Mouse (Mus musculus) heart, embryonic 14.5 days (tissue): ENCODE data around the gene Frmd3. TPM values are rescaled to one million over a fixed set of nuclear protein-coding genes. Genes with fewer than 3 reads are reported as not detected.
"Not testable (repeated sequence)": the region's sequence is repeated elsewhere in the genome, so short reads cannot be mapped to it uniquely, and the experiment has no call there.

Source experiments
- ATAC-seq: fragments of 200-750 bp; cut with Nextera tagmentation; 2 replicates; pipeline ENCODE4 v1.8.0; 2017; ENCODE audit warnings: low read depth, moderate TSS enrichment; ENCODE audit not compliant: insufficient number of reproducible peaks, insufficient read depth, low FRiP score
- H3K27ac ChIP-seq, 2 experiments: fragments of 200-500 bp in 1 of 2; fragments of 300-500 bp in 1 of 2; sonication (generic) in 1 of 2; replicated peaks in 1 of 2; 2 replicates each; pipeline ENCODE4 v1.5.1; 2012 to 2014; ENCODE audit warnings: low read depth in 2 of 2, low read length in 2 of 2, control low read depth in 1 of 2, mild to moderate bottlenecking in 1 of 2, mixed read lengths in 1 of 2; ENCODE audit not compliant: control insufficient read depth in 1 of 2, insufficient read depth in 1 of 2
- H3K27me3 ChIP-seq: fragments of 300-500 bp; sonication (generic); 2 replicates; pipeline ENCODE4 v1.6.1; 2014; ENCODE audit warnings: mild to moderate bottlenecking, low read length, control low read depth; ENCODE audit not compliant: control insufficient read depth, insufficient read depth
- H3K36me3 ChIP-seq: fragments of 300-500 bp; sonication (generic); 2 replicates; pipeline ENCODE4 v1.6.1; 2014; ENCODE audit warnings: mild to moderate bottlenecking, control low read depth, low read length, mixed read lengths; ENCODE audit not compliant: control insufficient read depth, insufficient read depth
- H3K4me1 ChIP-seq, 2 experiments: fragments of 200-500 bp in 1 of 2; fragments of 300-500 bp in 1 of 2; sonication (generic) in 1 of 2; 2 replicates each; pipeline ENCODE4 v1.6.1; 2012 to 2014; ENCODE audit warnings: low read length in 2 of 2, control low read depth in 1 of 2, mixed read lengths in 1 of 2; ENCODE audit not compliant: control insufficient read depth in 2 of 2, insufficient read depth in 2 of 2
- H3K4me2 ChIP-seq: fragments of 300-500 bp; sonication (generic); 2 replicates; pipeline ENCODE4 v1.6.1; 2014; ENCODE audit warnings: mild to moderate bottlenecking, low read length
- H3K4me3 ChIP-seq, 2 experiments: fragments of 200-500 bp in 1 of 2; fragments of 300-500 bp in 1 of 2; sonication (generic) in 1 of 2; 2 replicates each; pipeline ENCODE4 v1.5.1; 2012 to 2014; ENCODE audit warnings: low read length in 2 of 2, mild to moderate bottlenecking in 2 of 2, control low read depth in 1 of 2, low read depth in 1 of 2, moderate library complexity in 1 of 2; ENCODE audit not compliant: control insufficient read depth in 1 of 2, insufficient read depth in 1 of 2
- H3K9ac ChIP-seq: fragments of 300-500 bp; sonication (generic); 2 replicates; pipeline ENCODE4 v1.6.1; 2014; ENCODE audit warnings: mild to moderate bottlenecking, low read length
- H3K9me3 ChIP-seq: fragments of 300-500 bp; sonication (generic); 2 replicates; pipeline ENCODE4 v1.6.1; 2016; ENCODE audit warnings: low read length, control low read depth; ENCODE audit not compliant: control insufficient read depth
- WGBS: fragments of 180-500 bp; shearing (Covaris S2); extraction: QIAGEN DNeasy Blood & Tissue Kit; methylation state at CpG from one replicate; pipeline ENCODE4 v1.1.7; 2014; 5-methylcytosine and 5-hydroxymethylcytosine counted together
- polyA plus RNA-seq: library from polyadenylated mRNA; unstranded; fragments of >200 nt; fragmentation: Nextera tagmentation; extraction: Ambion mirVana; gene quantifications from 2 replicates; pipeline ENCODE4 v1.2.1, GENCODE M21; 2014

Gene Frmd3
- polyA plus RNA-seq, 1 experiment from 2014 or later = 0.30 TPM

DNA sequence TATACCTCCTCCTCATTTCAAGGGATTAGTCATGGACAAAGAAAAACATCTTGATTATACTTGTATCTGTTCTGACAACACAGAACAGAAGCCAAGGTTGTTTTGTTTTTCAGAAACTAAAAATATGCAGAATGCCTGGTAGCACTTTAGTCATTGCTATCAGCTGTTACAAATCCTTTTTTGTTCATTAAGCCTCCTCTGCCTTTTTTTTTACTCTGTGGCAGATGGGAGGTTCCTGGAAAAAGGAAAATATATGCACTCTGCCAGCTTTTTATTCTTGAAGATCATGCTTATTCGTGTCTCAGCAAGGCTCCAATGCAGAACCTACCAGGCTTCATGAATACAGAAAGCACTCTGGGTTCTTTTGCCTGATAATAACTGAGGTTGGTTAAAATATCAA, 38.5 kb downstream of the Frmd3 start:
- Histone ChIP-seq H3K36me3 (no peaks in the 10 kb centered on the region), H3K4me1 (no peaks in the 10 kb centered on the region), H3K27ac (no peak overlapping the region), H3K4me2 (no peak overlapping the region), H3K4me3 (no peak overlapping the region), H3K9me3 (no peaks in the 10 kb centered on the region), H3K9ac (no peak overlapping the region), H3K27me3 (no peaks in the 10 kb centered on the region)
- 62% methylated on average over 1 of the region's 1 CpGs for WGBS
- no peak for ATAC-seq

GRCm38 (mm10) chr4:74076727-74077126, 63.5 kb downstream of the Frmd3 start:
- ATAC-seq = no peak
- Histone ChIP-seq H3K4me3 (no peak overlapping the region), H3K9ac (no peak overlapping the region), H3K27me3 (no peaks in the 10 kb centered on the region), H3K4me1 (no peaks in the 10 kb centered on the region), H3K9me3 (no peaks in the 10 kb centered on the region), H3K4me2 (no peak overlapping the region), H3K27ac (no peak overlapping the region), H3K36me3 (no peaks in the 10 kb centered on the region)
- 40% methylated on average over 2 of the region's 2 CpGs for WGBS

DNA sequence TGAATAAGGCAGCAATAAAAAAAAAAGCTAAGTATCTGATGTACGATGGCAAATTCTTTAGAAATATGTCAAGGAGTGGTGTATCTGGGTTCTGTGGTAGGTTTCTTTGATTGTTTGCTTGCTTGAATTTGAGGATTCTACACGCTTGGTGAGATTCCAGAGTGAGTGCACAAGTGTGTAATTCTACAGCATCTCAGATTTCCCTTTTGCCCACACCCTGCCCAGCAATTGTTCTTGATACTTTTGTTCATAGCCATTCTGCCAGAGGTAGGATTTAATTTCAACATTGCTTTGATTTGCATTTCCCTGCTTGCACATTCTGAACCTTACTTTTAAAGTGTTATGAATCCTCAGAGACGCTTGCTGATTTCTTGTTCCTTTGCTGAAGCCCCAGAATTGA, 97.6 kb downstream of the Frmd3 start:
- ATAC-seq = no peak
- H3K4me1 ChIP-seq = no peaks in the 10 kb centered on the region
- no peak overlapping the region for H3K4me3 ChIP-seq
- H3K27ac ChIP-seq = no peak overlapping the region
- WGBS = 77% methylated on average over 3 of the region's 3 CpGs
- H3K4me2 ChIP-seq = no peak overlapping the region
- no peak overlapping the region for H3K9ac ChIP-seq
- H3K36me3 ChIP-seq = no peaks in the 10 kb centered on the region
- H3K27me3 ChIP-seq = no peaks in the 10 kb centered on the region
- H3K9me3 ChIP-seq = no peaks in the 10 kb centered on the region

DNA sequence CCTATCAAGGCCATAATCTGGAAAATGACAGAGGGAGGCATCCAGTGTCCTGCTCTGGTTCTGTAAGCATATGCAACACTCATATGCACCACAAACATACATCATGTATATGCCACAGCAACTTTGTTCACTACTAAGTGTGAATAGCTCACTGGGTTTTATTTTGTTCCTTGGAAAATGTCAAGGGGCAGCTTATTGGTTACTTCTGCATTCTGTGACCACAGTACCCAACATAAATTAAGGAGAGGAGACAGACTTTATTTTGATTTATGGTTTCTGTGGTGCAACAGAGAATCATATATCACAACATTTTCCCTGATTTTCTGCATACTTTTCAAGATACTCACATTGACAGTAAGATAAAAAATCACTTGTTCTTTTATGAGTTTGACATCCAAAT, 178.3 kb downstream of the Frmd3 start:
- Histone ChIP-seq H3K4me1 (no peaks in the 10 kb centered on the region), H3K9me3 (0 out of 2 replicates have a peak, but pooled peaks cover 4% of the 10 kb centered on the region), H3K4me3 (no peak overlapping the region), H3K9ac (no peak overlapping the region), H3K4me2 (no peak overlapping the region), H3K27me3 (no peaks in the 10 kb centered on the region), H3K36me3 (no peaks in the 10 kb centered on the region), H3K27ac (no peak overlapping the region)
- no peak for ATAC-seq

- Histone ChIP-seq H3K36me3 (no peaks in the 10 kb centered on the region), H3K9ac (no peak overlapping the region), H3K27me3 (no peaks in the 10 kb centered on the region), H3K4me3 (no peak overlapping the region), H3K9me3 (no peaks in the 10 kb centered on the region), H3K27ac (no peak overlapping the region), H3K4me1 (no peaks in the 10 kb centered on the region), H3K4me2 (no peak overlapping the region)
- no peak for ATAC-seq
Observed at GRCm38 (mm10) chr4:74201281-74201811, 188.1 kb downstream of the Frmd3 start.

DNA sequence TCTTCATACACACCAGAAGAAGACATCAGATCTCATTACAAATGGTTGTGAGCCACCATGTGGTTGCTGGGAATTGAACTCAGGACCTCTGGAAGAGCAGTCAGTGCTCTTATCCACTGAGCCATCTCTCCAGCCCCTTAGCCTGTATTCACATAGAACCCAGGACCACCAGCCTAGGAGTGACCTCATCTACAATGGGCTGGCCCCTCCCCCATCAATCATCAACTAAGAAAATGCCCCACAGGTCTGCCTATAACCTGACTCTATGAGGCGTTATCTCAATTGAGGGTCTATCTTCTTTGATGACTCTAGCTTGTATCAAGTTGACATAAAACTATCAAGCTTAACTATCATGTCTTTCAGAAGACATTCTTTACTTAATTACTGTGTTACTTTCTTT, 208.5 kb downstream of the Frmd3 start:
- not testable (repeated sequence) for H3K4me1 ChIP-seq, H3K4me3 ChIP-seq, H3K9me3 ChIP-seq, H3K27me3 ChIP-seq, H3K27ac ChIP-seq, ATAC-seq, H3K4me2 ChIP-seq, H3K9ac ChIP-seq, H3K36me3 ChIP-seq
- WGBS = 89% methylated on average over 1 of the region's 1 CpGs

GRCm38 (mm10) chr4:74222360-74222759, 209.1 kb downstream of the Frmd3 start:
- Histone ChIP-seq H3K4me2 (no peak overlapping the region), H3K4me1 (no peaks in the 10 kb centered on the region), H3K9me3 (no peaks in the 10 kb centered on the region), H3K9ac (no peak overlapping the region), H3K4me3 (no peak overlapping the region), H3K27ac (no peak overlapping the region), H3K27me3 (no peaks in the 10 kb centered on the region), H3K36me3 (no peaks in the 10 kb centered on the region)
- ATAC-seq = no peak
- WGBS = 20% methylated on average over 3 of the region's 3 CpGs

- H3K9me3 ChIP-seq = no peaks in the 10 kb centered on the region
- no peak for ATAC-seq
Observed at GRCm38 (mm10) chr4:74224210-74224609, 211.0 kb downstream of the Frmd3 start.

More at GRCm38 (mm10) chr4:74224210-74224609, 211.0 kb downstream of the Frmd3 start:
- Histone ChIP-seq H3K36me3 (no peaks in the 10 kb centered on the region), H3K4me3 (no peak overlapping the region), H3K4me1 (no peaks in the 10 kb centered on the region), H3K9ac (no peak overlapping the region), H3K27ac (no peak overlapping the region), H3K4me2 (no peak overlapping the region), H3K27me3 (no peaks in the 10 kb centered on the region)
- 62% methylated on average over 2 of the region's 2 CpGs for WGBS
